Comparison of ENCODE assay signal across 8 mouse cellular contexts in the genomic region with DNA sequence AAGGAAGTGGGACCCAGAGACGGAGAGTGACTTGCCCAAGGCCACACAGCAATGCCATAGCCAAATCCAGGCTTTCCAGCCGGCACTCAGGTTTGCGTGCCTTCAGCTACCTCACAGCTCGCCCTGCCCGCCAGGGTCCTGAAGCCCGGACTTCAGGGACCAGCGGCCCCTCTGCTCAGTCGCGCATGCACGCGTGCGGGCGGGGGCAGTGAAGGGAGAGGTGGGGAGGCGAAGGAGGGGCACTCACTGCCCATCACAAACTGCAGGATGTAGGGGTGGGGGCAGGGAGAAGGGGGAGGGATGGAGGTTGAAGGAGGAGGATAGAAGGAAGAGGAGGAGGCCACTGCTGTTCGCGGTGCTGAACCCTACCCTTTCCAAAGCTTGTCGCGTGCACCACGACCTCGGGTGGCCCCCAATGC. TPM values are rescaled to one million over a fixed set of nuclear protein-coding genes. Genes with fewer than 3 reads are reported as not detected.
DNase-seq lines count a peak whose midpoint lies in the region; ATAC-seq and TF ChIP-seq lines count a peak whose summit lies in the region.

No protein-coding gene starts in this region.

- H3K27ac ChIP-seq in lung, embryonic 14.5 days (ENCODE audit: low read depth) = no peak overlapping the region
- H3K27ac ChIP-seq in forebrain, embryonic 14.5 days (ENCODE audit: low read depth, low read length) = no peak overlapping the region
- no peak overlapping the region for H3K27ac ChIP-seq in limb, embryonic 15.5 days

- TF ChIP-seq CTCF in lung, embryonic 14.5 days (IDR thresholded peaks at IDR 0.05; ENCODE audit: low read depth) = no peak

- H3K27me3 ChIP-seq in lung, embryonic 14.5 days (ENCODE audit: insufficient read depth, low read length) = peaks cover 100% of the 10 kb centered on the region
- H3K27me3 ChIP-seq in forebrain, embryonic 14.5 days (replicated peaks; ENCODE audit: control insufficient read depth, insufficient read depth, low read length) = peaks cover 99% of the 10 kb centered on the region
- H3K27me3 ChIP-seq in limb, embryonic 15.5 days = peaks cover 100% of the 10 kb centered on the region

- H3K4me3 ChIP-seq in lung, embryonic 14.5 days (ENCODE audit: low read depth, low read length) = peak overlapping the region; percentile 22
- H3K4me3 ChIP-seq in forebrain, embryonic 14.5 days (ENCODE audit: low read depth, low read length) = 0 out of 2 replicates have a peak overlapping the region, but pooled peaks have one; percentile 13
- peak overlapping the region; percentile 27 for H3K4me3 ChIP-seq in limb, embryonic 15.5 days

- DNase-seq in lung, embryonic 14.5 days = no peak
- no peak for DNase-seq in lung, postnatal 36 days
- DNase-seq in forebrain, embryonic 14.5 days (ENCODE audit: low spot score) = no peak
- DNase-seq in retina, postnatal 1 day = peak; percentile 40
- no peak for DNase-seq in spleen, adult 18-20 months
- DNase-seq in frontal cortex, adult 2 months (ENCODE audit: extremely low spot score in 1 of 2, low spot score in 1 of 2) = no peak
- DNase-seq in thymus, postnatal 25 days = no peak

- H3K4me2 ChIP-seq in lung, embryonic 14.5 days = peak overlapping the region; percentile 40
- H3K4me2 ChIP-seq in forebrain, embryonic 14.5 days (ENCODE audit: low read length) = no peak overlapping the region
- peak overlapping the region; percentile 43 for H3K4me2 ChIP-seq in limb, embryonic 15.5 days

- no peaks in the 10 kb centered on the region for H3K4me1 ChIP-seq in lung, embryonic 14.5 days (ENCODE audit: insufficient read depth)
- H3K4me1 ChIP-seq in forebrain, embryonic 14.5 days (ENCODE audit: control insufficient read depth, insufficient read depth, low read length) = peaks cover 2% of the 10 kb centered on the region; the same call in 1 of the 2 replicates
- H3K4me1 ChIP-seq in limb, embryonic 15.5 days = peaks cover 78% of the 10 kb centered on the region

- no peak for ATAC-seq in lung, embryonic 14.5 days (ENCODE audit: insufficient read depth)
- no peak for ATAC-seq in forebrain, embryonic 14.5 days
- ATAC-seq in limb, embryonic 15.5 days (ENCODE audit: insufficient number of reproducible peaks, low FRiP score, low TSS enrichment, low read depth) = no peak

- no peaks in the 10 kb centered on the region for H3K36me3 ChIP-seq in lung, embryonic 14.5 days (ENCODE audit: insufficient read depth)
- no peaks in the 10 kb centered on the region for H3K36me3 ChIP-seq in forebrain, embryonic 14.5 days (ENCODE audit: control insufficient read depth, insufficient read depth, low read length)
- no peaks in the 10 kb centered on the region for H3K36me3 ChIP-seq in limb, embryonic 15.5 days

- WGBS in lung, embryonic 14.5 days = under 1% methylated on average over 20 of the region's 20 CpGs
- under 1% methylated on average over 20 of the region's 20 CpGs for WGBS in forebrain, embryonic 14.5 days
- under 1% methylated on average over 20 of the region's 20 CpGs for WGBS in limb, embryonic 15.5 days

- H3K9ac ChIP-seq in lung, embryonic 14.5 days = no peak overlapping the region
- H3K9ac ChIP-seq in forebrain, embryonic 14.5 days (ENCODE audit: low read length) = no peak overlapping the region
- no peak overlapping the region for H3K9ac ChIP-seq in limb, embryonic 15.5 days

- no peaks in the 10 kb centered on the region for H3K9me3 ChIP-seq in lung, embryonic 14.5 days (ENCODE audit: low read depth, low read length)
- no peaks in the 10 kb centered on the region for H3K9me3 ChIP-seq in forebrain, embryonic 14.5 days (replicated peaks; ENCODE audit: control insufficient read depth, low read length)
- no peaks in the 10 kb centered on the region for H3K9me3 ChIP-seq in limb, embryonic 15.5 days

RNA-seq across cellular contexts. Expression of gene Skor1, which starts 1.9 kb away (rescaled TPM):
- polyA plus RNA-seq in lung, embryonic 14.5 days (2014; fragmentation: Nextera tagmentation; extraction: Ambion mirVana) = not detected in 2 replicates
- polyA plus RNA-seq in forebrain, embryonic 14.5 days (2014; fragmentation: Nextera tagmentation; extraction: Ambion mirVana) = 0.27 and 0.30 TPM in 2 replicates
- 0.04 TPM in 1 of 2 replicates, not detected in the other for polyA plus RNA-seq in limb, embryonic 15.5 days (2015; fragmentation: Nextera tagmentation; extraction: Ambion mirVana)
- 0.11 and 0.14 TPM in 2 replicates for polyA plus RNA-seq in frontal cortex, adult 2 months (2012; rRNA removed)
